11 mouse cellular contexts compared by ENCODE assay signal in the genomic region with DNA sequence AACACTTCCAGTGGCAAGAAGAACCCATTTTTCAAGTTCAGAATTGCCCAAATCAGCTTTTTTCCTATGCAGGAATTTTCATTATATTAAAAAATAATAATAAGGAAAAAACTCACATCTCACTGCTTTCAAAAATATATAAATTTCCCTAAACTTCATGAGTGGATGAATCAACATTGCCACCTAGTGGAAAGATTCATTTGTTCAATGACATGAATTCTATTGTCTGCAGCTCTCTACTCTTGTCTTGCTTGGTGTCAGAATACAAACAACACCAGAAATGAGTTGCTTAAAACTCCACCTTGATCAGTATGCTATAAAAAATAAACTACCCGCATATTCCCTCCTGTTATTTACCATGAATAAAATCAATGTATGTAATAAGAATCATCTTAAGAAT.
DNase-seq lines count a peak whose midpoint lies in the region; ATAC-seq and TF ChIP-seq lines count a peak whose summit lies in the region.
"Had no signal": no experiment of that assay in that cellular context is flagged by ENCODE, and none has a peak within 500 bp of the region (broad histone marks: within the 10 kb centered on the region; RNA-seq: fewer than 3 reads in every experiment).

No protein-coding gene starts in this region.

- H3K9me3 ChIP-seq in forebrain, embryonic 12.5 days, result no peaks in the 10 kb centered on the region
- H3K9me3 ChIP-seq in forebrain, embryonic 10.5 days, result no peaks in the 10 kb centered on the region
- H3K9me3 ChIP-seq in limb, embryonic 14.5 days (ENCODE audit: control insufficient read depth, low read length), result no peaks in the 10 kb centered on the region
- no peaks in the 10 kb centered on the region for H3K9me3 ChIP-seq in limb, embryonic 10.5 days (replicated peaks)
- no peaks in the 10 kb centered on the region for H3K9me3 ChIP-seq in heart, embryonic 10.5 days
- H3K9me3 ChIP-seq: embryonic facial prominence, embryonic 13.5 days had no signal

- no peaks in the 10 kb centered on the region for H3K36me3 ChIP-seq in forebrain, embryonic 12.5 days (replicated peaks)
- H3K36me3 ChIP-seq in forebrain, embryonic 10.5 days (replicated peaks), result no peaks in the 10 kb centered on the region
- H3K36me3 ChIP-seq in limb, embryonic 14.5 days (ENCODE audit: control insufficient read depth, insufficient read depth, low read length), result no peaks in the 10 kb centered on the region
- H3K36me3 ChIP-seq in limb, embryonic 10.5 days, result no peaks in the 10 kb centered on the region
- H3K36me3 ChIP-seq in heart, embryonic 10.5 days, result no peaks in the 10 kb centered on the region
- H3K36me3 ChIP-seq: embryonic facial prominence, embryonic 13.5 days had no signal

- no peak overlapping the region for H3K4me3 ChIP-seq in forebrain, embryonic 12.5 days (replicated peaks)
- H3K4me3 ChIP-seq in forebrain, embryonic 10.5 days, result no peak overlapping the region
- no peak overlapping the region for H3K4me3 ChIP-seq in limb, embryonic 14.5 days (replicated peaks; ENCODE audit: low read length)
- no peak overlapping the region for H3K4me3 ChIP-seq in limb, embryonic 10.5 days
- no peak overlapping the region for H3K4me3 ChIP-seq in heart, embryonic 10.5 days
- H3K4me3 ChIP-seq: embryonic facial prominence, embryonic 13.5 days had no signal

- no peak overlapping the region for H3K4me2 ChIP-seq in forebrain, embryonic 12.5 days
- no peak overlapping the region for H3K4me2 ChIP-seq in limb, embryonic 14.5 days (replicated peaks; ENCODE audit: low read depth, low read length, severe bottlenecking)
- H3K4me2 ChIP-seq: embryonic facial prominence, embryonic 13.5 days had no signal

- no peak for TF ChIP-seq POLR2A in limb, embryonic 14.5 days (IDR thresholded peaks at IDR 0.05; ENCODE audit: borderline replicate concordance, extremely low read depth, insufficient read depth, insufficient read length)

- H3K4me1 ChIP-seq in forebrain, embryonic 12.5 days, result no peaks in the 10 kb centered on the region
- H3K4me1 ChIP-seq in forebrain, embryonic 10.5 days, result no peaks in the 10 kb centered on the region
- no peaks in the 10 kb centered on the region for H3K4me1 ChIP-seq in limb, embryonic 14.5 days (ENCODE audit: control insufficient read depth, insufficient read depth, low read length)
- no peaks in the 10 kb centered on the region for H3K4me1 ChIP-seq in limb, embryonic 10.5 days
- no peaks in the 10 kb centered on the region for H3K4me1 ChIP-seq in heart, embryonic 10.5 days
- H3K4me1 ChIP-seq: embryonic facial prominence, embryonic 13.5 days had no signal

- no peak overlapping the region for H3K27ac ChIP-seq in forebrain, embryonic 12.5 days
- H3K27ac ChIP-seq in forebrain, embryonic 10.5 days, result no peak overlapping the region
- H3K27ac ChIP-seq in limb, embryonic 14.5 days (replicated peaks; ENCODE audit: low read depth, low read length), result no peak overlapping the region
- H3K27ac ChIP-seq in limb, embryonic 10.5 days, result no peak overlapping the region
- H3K27ac ChIP-seq in heart, embryonic 10.5 days, result no peak overlapping the region
- H3K27ac ChIP-seq: embryonic facial prominence, embryonic 13.5 days had no signal

- H3K27me3 ChIP-seq in forebrain, embryonic 12.5 days, result no peaks in the 10 kb centered on the region
- no peaks in the 10 kb centered on the region for H3K27me3 ChIP-seq in forebrain, embryonic 10.5 days (ENCODE audit: poor library complexity, severe bottlenecking)
- no peaks in the 10 kb centered on the region for H3K27me3 ChIP-seq in limb, embryonic 14.5 days (ENCODE audit: control insufficient read depth, insufficient read depth, low read length)
- H3K27me3 ChIP-seq in limb, embryonic 10.5 days (ENCODE audit: low read depth, poor library complexity, severe bottlenecking), result no peaks in the 10 kb centered on the region
- no peaks in the 10 kb centered on the region for H3K27me3 ChIP-seq in heart, embryonic 10.5 days (ENCODE audit: insufficient read depth, poor library complexity, severe bottlenecking)
- H3K27me3 ChIP-seq: embryonic facial prominence, embryonic 13.5 days had no signal

- ATAC-seq in forebrain, embryonic 12.5 days (ENCODE audit: low FRiP score), result 0 out of 2 replicates have a peak, but pooled peaks have one; percentile 20
- no peak for ATAC-seq in limb, embryonic 14.5 days (ENCODE audit: low FRiP score, low read depth)
- ATAC-seq in megakaryocyte-erythroid progenitor cell, adult 5-6 weeks (replicated peaks; ENCODE audit: low FRiP score, low TSS enrichment, poor library complexity, severe bottlenecking), result no peak

- no peak overlapping the region for H3K9ac ChIP-seq in forebrain, embryonic 12.5 days
- no peak overlapping the region for H3K9ac ChIP-seq in limb, embryonic 14.5 days (ENCODE audit: low read depth, low read length, severe bottlenecking)
- H3K9ac ChIP-seq: embryonic facial prominence, embryonic 13.5 days had no signal

- no peak for DNase-seq in forebrain, embryonic 10.5 days (ENCODE audit: extremely low spot score, low spot score)
- peak; percentile 57 for DNase-seq in limb, embryonic 14.5 days (ENCODE audit: low spot score)
- no peak for DNase-seq in limb, embryonic 10.5 days (ENCODE audit: low spot score)
- DNase-seq in embryo, embryonic 11 days, result peak; percentile 48
- DNase-seq in retina, adult 2 months (ENCODE audit: low read depth, low spot score), result peak; percentile 16
- DNase-seq in heart, embryonic 10.5 days (ENCODE audit: low spot score), result no peak
- DNase-seq: layer of hippocampus, adult 9-11 months; lung, postnatal 14 days had no signal

- WGBS in forebrain, embryonic 12.5 days, result 24% methylated on average over 1 of the region's 1 CpGs
- WGBS in forebrain, embryonic 10.5 days, result 33% methylated on average over 1 of the region's 1 CpGs
- 30% methylated on average over 1 of the region's 1 CpGs for WGBS in limb, embryonic 14.5 days
- 31% methylated on average over 1 of the region's 1 CpGs for WGBS in limb, embryonic 10.5 days
- 27% methylated on average over 1 of the region's 1 CpGs for WGBS in heart, embryonic 10.5 days

Comparison
In these comparisons a context has a peak if more than half of its experiments do, and no peak if none do; other contexts are left out.
1. DNase-seq: peak in limb, embryonic 14.5 days (single experiment), embryo, embryonic 11 days (single experiment) and retina, adult 2 months (single experiment); none in forebrain, embryonic 10.5 days (single experiment), limb, embryonic 10.5 days (single experiment) and heart, embryonic 10.5 days (single experiment).